Mouse (Mus musculus) thymus, postnatal 4 days (tissue): ENCODE measurements around the gene Kars.

Experiments used
- DNase-seq: peaks from one replicate; pipeline ENCODE4 v3.0.0; 2021

The Kars gene

DNA sequence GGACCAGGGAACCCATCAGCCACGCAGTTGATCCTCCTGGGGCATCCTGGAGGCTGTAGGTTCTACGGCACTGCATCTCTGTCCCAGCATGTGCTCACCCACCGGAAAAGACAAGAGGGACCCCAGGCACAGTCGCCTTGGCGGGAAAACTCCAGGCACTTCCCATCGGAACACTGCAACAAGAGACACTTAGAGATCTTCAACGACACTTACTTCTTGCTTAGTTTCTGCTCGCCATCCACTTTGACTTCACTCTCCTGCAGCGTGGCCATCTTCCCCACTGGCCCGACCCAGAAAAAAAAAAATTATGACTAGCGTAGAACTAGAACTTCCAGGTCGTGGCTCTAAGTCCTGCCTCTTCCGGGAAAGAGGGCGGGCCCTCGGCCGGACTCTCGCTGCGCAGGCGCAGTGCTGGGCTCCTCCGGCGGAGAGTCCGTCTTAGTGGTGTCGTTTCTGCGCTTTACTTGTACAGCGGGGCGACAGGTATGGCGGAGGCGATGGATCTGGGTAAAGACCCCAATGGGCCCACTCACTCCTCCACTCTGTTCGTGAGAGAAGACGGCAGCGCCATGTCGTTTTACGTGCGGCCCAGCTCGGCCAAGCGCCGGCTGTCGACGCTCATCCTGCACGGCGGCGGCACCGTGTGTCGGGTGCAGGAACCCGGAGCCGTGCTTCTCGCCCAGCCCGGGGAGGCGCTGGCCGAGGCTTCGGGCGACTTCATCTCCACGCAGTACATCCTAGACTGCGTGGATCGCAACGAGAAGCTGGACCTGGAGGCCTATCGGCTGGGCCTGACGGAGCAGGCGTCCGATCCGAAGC lies at the start of gene Kars, which contains the start of gene Terf2ip:
Gene Kars, minus strand, starts transcription at position 327 of the 819 bp plus-strand sequence.
Gene Terf2ip, plus strand, starts transcription at position 402 of the 819 bp plus-strand sequence.
- DNase-seq: peak; percentile 94

- DNase-seq: no peak
Measured at GRCm38 (mm10) chr8:112054456-112054855, 43.3 kb upstream of the Kars start.

GRCm38 (mm10) chr8:112051537-112051936 lies 40.4 kb upstream of the Kars start:
- peak; percentile 9 for DNase-seq

DNA sequence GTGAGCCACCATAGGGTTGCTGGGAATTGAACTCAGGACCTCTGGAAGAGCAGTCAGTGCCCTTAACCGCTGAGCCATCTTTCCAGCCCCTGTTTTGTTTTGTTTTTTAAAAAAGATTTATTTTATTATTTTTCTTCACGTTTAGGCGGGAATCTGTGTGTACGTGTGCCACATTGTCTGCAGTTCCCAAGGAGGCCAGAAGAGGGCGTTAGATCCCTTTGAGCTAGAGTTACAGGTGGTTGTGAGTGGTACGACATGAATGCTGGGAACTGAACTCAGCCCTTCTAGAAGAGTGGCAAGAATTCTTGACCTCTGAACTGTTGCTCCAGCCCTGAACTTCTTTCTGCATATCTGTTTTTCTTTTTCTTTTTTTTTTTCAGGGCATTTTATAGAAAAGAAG lies 38.9 kb upstream of the Kars start:
- DNase-seq: no peak

GRCm38 (mm10) chr8:112048293-112048692 lies 37.2 kb upstream of the Kars start:
- no peak for DNase-seq

DNA sequence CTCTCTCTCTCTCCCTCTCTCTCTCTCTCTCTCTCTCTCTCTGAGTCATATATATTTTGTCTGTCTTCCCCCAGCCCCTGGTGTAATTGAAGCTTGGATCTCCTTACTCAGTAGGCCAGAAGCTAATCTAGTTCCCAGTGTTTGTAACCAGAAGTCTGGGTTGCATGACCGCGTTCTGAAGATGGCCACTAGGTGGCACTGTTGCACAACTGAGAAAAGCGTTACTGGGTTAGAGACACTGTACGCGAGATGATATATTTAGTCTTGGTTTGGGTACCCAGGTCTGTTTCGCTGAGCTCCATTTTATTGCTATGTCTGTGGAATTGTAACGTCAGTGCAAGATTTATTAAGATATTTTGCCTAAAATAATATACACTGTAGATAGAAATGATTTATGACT lies 34.8 kb upstream of the Kars start:
- peak; percentile 85 for DNase-seq

DNA sequence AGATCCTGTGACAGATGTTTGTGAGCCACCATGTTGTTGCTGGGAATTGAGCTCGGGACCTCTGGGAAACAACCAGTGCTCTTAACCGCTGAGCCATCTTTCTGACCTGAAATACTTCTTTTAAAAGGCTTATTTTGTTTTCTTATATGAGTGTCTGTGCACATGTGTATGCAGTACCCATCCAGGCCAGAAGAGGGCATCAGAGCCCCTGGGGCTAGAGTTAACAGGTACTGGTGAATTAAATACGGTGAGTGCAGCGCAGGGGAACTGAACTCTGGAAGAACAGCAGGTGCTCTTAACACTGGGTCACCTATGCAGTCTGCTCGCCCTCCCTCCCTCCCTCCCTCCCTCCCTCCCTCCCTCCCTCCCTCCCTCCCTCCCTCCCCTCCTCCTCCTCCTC lies 34.1 kb upstream of the Kars start:
- peak; percentile 56 for DNase-seq

- DNase-seq: no peak
Measured at GRCm38 (mm10) chr8:112037521-112037920, 26.4 kb upstream of the Kars start.

GRCm38 (mm10) chr8:112034603-112035002 lies 23.5 kb upstream of the Kars start:
- peak; percentile 45 for DNase-seq

DNA sequence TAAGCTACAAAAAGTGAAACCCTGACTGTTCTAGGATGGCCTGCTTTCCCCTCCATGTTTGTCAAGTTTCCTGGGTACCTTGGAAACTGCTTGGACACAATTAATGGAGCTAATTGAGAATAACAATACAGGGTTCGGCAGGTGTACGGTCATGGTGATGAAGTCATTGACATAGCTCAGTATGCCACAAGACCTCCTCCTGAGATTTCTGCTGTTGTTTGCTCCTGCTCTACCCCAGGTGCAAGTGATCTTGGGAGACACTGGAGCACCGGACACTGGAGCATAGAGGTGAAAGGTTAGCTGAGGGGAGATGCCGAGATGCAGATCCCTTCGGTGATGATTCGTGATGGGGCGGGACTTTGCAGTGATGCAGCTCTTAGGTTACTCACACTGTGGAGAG lies 21.9 kb upstream of the Kars start:
- DNase-seq: no peak

- no peak for DNase-seq
Measured at GRCm38 (mm10) chr8:112030663-112031062, 19.5 kb upstream of the Kars start.

DNA sequence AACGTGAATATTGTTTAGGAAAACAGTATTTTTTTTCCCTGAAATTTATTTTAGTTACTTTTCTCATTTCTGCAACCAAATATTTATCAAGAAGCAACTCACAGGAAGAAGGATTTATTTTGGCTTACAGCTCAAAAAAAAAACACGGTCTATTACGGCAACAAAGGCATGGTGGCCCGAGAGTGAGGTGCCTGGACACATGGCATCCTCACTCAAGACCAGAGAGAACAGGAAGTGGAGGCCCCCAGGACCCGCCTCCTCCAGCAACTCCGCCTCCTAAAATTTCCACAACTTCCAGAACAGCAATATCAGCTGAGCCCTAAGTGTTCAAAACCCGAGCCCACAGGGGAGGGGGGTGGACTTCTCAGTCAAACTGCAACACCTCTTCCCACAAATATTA lies 18.3 kb upstream of the Kars start:
- DNase-seq: no peak

- no peak for DNase-seq
Measured at GRCm38 (mm10) chr8:112014936-112015335, 3.8 kb upstream of the Kars start, which contains the start of gene Gm6793. Gene Gm6793, minus strand, starts transcription at chr8:112015036.

DNA sequence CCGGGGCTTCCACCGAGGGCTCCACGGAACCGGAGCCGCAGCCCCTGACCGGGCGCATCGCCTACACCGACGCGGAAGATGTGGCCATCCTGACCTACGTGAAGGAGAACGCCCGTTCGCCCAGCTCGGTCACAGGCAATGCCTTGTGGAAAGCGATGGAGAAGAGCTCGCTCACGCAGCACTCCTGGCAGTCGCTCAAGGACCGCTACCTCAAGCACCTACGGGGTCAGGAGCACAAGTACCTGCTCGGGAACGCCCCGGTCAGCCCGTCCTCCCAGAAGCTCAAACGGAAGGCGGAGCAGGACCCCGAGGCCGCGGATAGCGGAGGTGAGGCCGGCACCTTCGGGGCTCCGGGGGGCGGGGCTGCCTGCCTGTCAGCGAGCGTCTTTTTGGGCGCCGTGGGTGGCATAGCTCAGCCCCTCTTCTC lies 706 bp upstream of the Kars start:
- DNase-seq: peak; percentile 77

DNA sequence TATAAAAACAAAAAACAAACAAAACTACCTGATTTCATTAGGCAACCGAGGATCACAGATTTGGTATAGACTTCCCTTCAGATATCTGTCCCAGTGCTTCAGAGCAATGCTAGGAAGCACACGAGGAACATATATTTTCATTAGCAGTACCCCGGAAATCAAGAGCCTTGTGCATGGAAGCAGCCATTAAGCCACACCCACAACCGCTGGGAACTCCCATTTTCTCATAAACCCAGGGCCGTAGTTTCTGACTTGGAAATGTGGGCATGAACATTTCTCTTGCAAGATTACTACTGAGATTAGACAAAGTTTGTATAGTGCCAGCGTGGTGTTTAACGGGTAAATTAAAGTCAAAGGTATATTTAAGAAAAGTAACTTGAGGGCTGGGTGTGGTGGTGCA lies 1.6 kb downstream of the Kars start:
- no peak for DNase-seq

- no peak for DNase-seq
Measured at GRCm38 (mm10) chr8:112007669-112008068, 3.5 kb downstream of the Kars start.

DNA sequence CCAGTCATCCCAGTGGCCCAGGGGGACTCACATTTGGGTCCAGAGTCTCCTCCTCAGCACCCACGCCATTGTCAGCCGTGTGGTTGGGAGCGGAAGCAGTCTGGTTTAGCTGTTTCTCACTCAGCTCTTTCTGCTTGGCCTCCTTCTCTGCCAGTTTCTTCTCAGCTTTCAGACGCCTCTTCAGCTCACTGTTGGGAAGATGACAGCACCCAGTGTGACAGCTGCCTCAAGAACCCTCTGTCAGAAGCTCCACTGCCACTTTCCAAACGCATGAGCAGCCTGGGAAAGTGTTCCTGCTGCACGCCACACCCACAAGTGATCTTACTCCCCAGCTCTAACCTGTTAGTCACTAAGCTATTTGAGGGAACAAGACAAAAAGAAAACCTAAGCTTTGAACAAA lies 5.5 kb downstream of the Kars start:
- DNase-seq: no peak

DNA sequence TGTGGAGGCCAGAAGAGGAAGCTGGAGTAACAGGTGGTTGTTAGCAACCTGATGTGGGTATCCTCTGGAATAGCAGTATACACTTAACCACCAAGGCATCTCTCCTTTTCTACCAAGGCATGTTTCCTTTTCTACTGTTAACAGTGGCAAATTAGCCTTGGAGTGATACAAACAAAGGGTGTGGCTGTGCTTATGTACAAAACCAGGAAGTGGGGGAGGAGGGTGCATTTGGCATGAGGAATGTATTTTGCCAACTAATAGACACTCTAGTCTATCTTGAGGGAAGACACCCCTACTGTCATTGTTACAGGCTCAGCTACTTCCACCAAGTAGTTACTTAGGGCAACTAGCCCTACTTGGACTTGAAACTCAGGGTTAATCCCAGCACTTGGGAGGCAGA lies 6.4 kb downstream of the Kars start:
- no peak for DNase-seq

- DNase-seq: no peak
Measured at GRCm38 (mm10) chr8:111992703-111993039, 18.5 kb downstream of the Kars start.

DNA sequence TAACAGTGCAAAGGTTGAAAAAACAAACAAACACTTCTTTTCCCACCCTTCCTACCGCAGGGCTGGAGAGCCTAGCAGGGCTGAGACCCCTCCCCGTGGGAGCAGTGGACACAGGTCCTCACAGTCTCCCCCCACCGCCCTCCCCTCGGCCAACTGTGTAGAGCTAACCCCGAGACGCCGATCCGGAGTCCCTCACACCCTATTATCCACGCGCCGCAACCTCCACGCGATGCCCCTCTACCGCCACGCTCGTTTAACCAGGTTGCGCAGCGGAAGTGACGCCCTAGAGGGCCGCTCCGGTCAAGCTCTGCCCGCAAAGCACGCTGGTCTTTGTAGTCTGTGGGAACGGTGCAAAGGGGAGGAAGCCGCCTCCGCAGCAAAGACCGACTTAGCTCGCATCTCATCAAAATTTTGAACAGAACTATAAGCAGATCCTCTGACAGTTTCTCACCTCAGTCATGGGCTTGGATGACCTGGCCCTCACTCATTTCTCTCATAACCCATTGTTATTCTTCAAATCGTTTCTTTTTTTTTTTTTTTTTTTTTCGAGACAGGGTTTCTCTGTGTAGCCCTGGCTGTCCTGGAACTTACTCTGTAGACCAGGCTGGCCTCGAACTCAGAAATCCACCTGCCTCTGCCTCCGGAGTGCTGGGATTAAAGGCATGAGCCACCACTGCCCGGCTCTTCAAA lies 19.0 kb downstream of the Kars start, which contains the start of gene Adat1:
Gene Adat1, minus strand, starts transcription at position 290 of the 690 bp plus-strand sequence.
- DNase-seq: peak; percentile 89

DNA sequence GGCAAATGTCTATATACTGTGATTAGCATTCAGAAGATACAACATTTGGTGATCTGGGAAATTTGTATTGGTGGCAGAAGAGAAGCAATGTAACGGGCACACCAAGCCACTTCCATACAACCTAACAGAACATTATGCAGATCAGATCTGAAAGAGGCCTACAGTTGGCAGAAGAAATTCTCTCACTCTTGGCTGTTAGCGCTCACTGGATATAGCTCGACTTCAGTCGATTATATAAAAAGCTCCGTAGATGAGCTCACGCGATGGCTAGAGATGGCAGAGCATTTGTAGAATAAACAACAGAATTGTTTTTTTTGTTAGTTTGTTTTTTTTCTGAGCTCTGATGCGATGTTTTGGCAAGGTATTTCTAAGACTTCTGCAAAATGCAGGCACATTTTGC lies 19.8 kb downstream of the Kars start:
- no peak for DNase-seq

DNA sequence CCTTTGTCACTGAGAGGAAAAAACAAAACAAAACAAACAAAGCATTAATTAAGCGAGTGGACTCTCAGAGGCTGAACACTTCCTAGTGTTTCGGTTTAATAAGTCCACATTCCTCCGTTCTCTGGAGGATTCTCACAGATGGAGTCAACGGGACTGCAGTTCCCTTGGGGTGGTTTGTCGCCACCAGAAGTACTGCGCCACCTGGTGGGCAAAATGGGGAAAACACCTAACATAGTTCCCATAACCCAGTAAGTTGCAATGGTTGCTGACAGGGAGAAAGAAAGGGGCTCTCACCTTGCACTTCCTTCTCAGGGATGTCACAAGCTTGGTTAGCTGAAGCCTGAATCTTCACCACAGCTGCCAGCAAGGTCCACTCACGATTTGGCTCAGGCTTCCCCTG lies 21.2 kb downstream of the Kars start:
- DNase-seq: peak; percentile 89

- DNase-seq: no peak
Measured at GRCm38 (mm10) chr8:111984511-111984910, 26.6 kb downstream of the Kars start.

DNA sequence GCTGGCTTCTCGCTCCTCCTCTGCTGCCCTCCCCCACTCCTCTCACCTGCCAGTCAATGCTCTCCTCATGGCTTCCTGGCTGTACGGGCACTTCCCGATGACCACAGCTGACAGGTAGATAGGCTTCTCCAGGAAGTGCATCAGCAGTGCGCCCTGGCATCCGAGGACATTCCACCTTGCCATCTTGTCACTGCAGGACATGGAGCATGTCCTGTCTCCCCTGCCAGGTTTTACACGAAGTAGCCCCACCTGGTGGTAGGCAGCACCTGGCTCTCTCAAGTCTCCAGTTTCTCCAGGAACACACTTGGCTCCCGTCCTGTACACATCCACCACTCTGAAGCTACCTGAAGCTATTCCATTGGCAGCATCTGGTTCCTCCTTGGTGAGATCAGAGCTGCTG lies 29.0 kb downstream of the Kars start:
- peak; percentile 66 for DNase-seq
